8 mouse cellular contexts compared by ENCODE assay signal in genomic region chr4:124217206-124217605, GRCm38 (mm10).
DNase-seq lines count a peak whose midpoint lies in the region; ATAC-seq and TF ChIP-seq lines count a peak whose summit lies in the region.

No protein-coding gene starts in this region.

- peak; percentile 63 for ATAC-seq in forebrain, embryonic 14.5 days
- ATAC-seq in hindbrain, embryonic 14.5 days (ENCODE audit: low FRiP score): 0 out of 2 replicates have a peak, but pooled peaks have one; percentile 21
- no peak for ATAC-seq in erythroid progenitor cell, adult 5-6 weeks (replicated peaks; ENCODE audit: low FRiP score, poor library complexity, severe bottlenecking)

- WGBS in heart, embryonic 10.5 days: 53% methylated on average over 10 of the region's 10 CpGs
- 17% methylated on average over 10 of the region's 10 CpGs for whole genome bisulfite sequencing in forebrain, embryonic 14.5 days
- 21% methylated on average over 10 of the region's 10 CpGs for WGBS in hindbrain, embryonic 14.5 days
- WGBS in lung, adult 2 months: 13% methylated on average over 10 of the region's 10 CpGs

- H3K9me3 ChIP-seq in heart, embryonic 10.5 days: no peaks in the 10 kb centered on the region
- no peaks in the 10 kb centered on the region for H3K9me3 ChIP-seq in forebrain, embryonic 14.5 days (replicated peaks; ENCODE audit: control insufficient read depth, low read length)
- H3K9me3 ChIP-seq in hindbrain, embryonic 14.5 days (ENCODE audit: control insufficient read depth, low read length): no peaks in the 10 kb centered on the region

- no peak for TF ChIP-seq POLR2A in lung, adult 2 months (IDR thresholded peaks at IDR 0.05; ENCODE audit: borderline replicate concordance, extremely low read depth, low read depth, low read length)

- H3K27ac ChIP-seq in heart, embryonic 10.5 days: no peak overlapping the region; the same call in 1 of the 2 replicates
- peak overlapping the region; percentile 35; the same call in 1 of the 2 replicates for H3K27ac ChIP-seq in forebrain, embryonic 14.5 days (ENCODE audit: low read depth, low read length)
- no peak overlapping the region for H3K27ac ChIP-seq in hindbrain, embryonic 14.5 days

- peak; percentile 97 for DNase-seq in heart, adult 11 months
- DNase-seq in heart, embryonic 10.5 days (ENCODE audit: low spot score): no peak
- peak; percentile 61 for DNase-seq in 416B (ENCODE audit: low read depth)
- DNase-seq in forebrain, embryonic 14.5 days (ENCODE audit: low spot score): peak; percentile 88
- DNase-seq in hindbrain, embryonic 14.5 days (ENCODE audit: low spot score): peak; percentile 74
- peak; percentile 38 for DNase-seq in lung, adult 2 months
- no peak for DNase-seq in thymus, postnatal 25 days

- H3K27me3 ChIP-seq in heart, embryonic 10.5 days (ENCODE audit: insufficient read depth, poor library complexity, severe bottlenecking): peaks cover 13% of the 10 kb centered on the region
- no peaks in the 10 kb centered on the region for H3K27me3 ChIP-seq in forebrain, embryonic 14.5 days (replicated peaks; ENCODE audit: control insufficient read depth, insufficient read depth, low read length)
- no peaks in the 10 kb centered on the region for H3K27me3 ChIP-seq in hindbrain, embryonic 14.5 days (ENCODE audit: control insufficient read depth, insufficient read depth, low read length)

- H3K4me3 ChIP-seq in heart, embryonic 10.5 days: no peak overlapping the region
- H3K4me3 ChIP-seq in forebrain, embryonic 14.5 days (ENCODE audit: low read depth, low read length): no peak overlapping the region
- H3K4me3 ChIP-seq in hindbrain, embryonic 14.5 days (replicated peaks; ENCODE audit: low read length): no peak overlapping the region
- H3K4me3 ChIP-seq in lung, adult 2 months (replicated peaks; ENCODE audit: extremely low read depth, low read depth, low read length): no peak overlapping the region

- no peaks in the 10 kb centered on the region for H3K36me3 ChIP-seq in heart, embryonic 10.5 days
- H3K36me3 ChIP-seq in forebrain, embryonic 14.5 days (ENCODE audit: control insufficient read depth, insufficient read depth, low read length): no peaks in the 10 kb centered on the region
- H3K36me3 ChIP-seq in hindbrain, embryonic 14.5 days (replicated peaks; ENCODE audit: control insufficient read depth, insufficient read depth): no peaks in the 10 kb centered on the region

- no peak overlapping the region; the same call in 1 of the 2 replicates for H3K9ac ChIP-seq in forebrain, embryonic 14.5 days (ENCODE audit: low read length)
- H3K9ac ChIP-seq in hindbrain, embryonic 14.5 days: no peak overlapping the region

- peak overlapping the region; percentile 17; the same call in 1 of the 2 replicates for H3K4me2 ChIP-seq in forebrain, embryonic 14.5 days (ENCODE audit: low read length)
- no peak overlapping the region for H3K4me2 ChIP-seq in hindbrain, embryonic 14.5 days (replicated peaks)

- H3K4me1 ChIP-seq in heart, embryonic 10.5 days: peaks cover 8% of the 10 kb centered on the region; the same call in 1 of the 2 replicates
- 0 out of 2 replicates have a peak, but pooled peaks cover 9% of the 10 kb centered on the region for H3K4me1 ChIP-seq in forebrain, embryonic 14.5 days (ENCODE audit: control insufficient read depth, insufficient read depth, low read length)
- peaks cover 12% of the 10 kb centered on the region for H3K4me1 ChIP-seq in hindbrain, embryonic 14.5 days (replicated peaks; ENCODE audit: control insufficient read depth, insufficient read depth, low read length)
- 0 out of 2 replicates have a peak, but pooled peaks cover 2% of the 10 kb centered on the region for H3K4me1 ChIP-seq in lung, adult 2 months (ENCODE audit: control insufficient read depth, insufficient read depth, low read length)

- no peak for TF ChIP-seq CTCF in lung, adult 2 months (IDR thresholded peaks at IDR 0.05; ENCODE audit: insufficient read depth, low read length)

Comparison
In these comparisons a context has a peak if more than half of its experiments do, and no peak if none do; other contexts are left out.
1. DNase-seq: peak in heart, adult 11 months (single experiment), 416B (single experiment), forebrain, embryonic 14.5 days (single experiment), hindbrain, embryonic 14.5 days (single experiment) and lung, adult 2 months (single experiment); none in heart, embryonic 10.5 days (single experiment) and thymus, postnatal 25 days (single experiment).